Mouse (Mus musculus) limb, embryonic 10.5 days (tissue): ENCODE measurements around the gene Olfr1368. TPM values are rescaled to one million over a fixed set of nuclear protein-coding genes. Genes with fewer than 3 reads are reported as not detected.
A peak's percentile ranks its signal among the peaks of the same experiment; 100 is the strongest.

Source experiments
- DNase-seq: peaks from one replicate; pipeline ENCODE4 v3.0.0-alpha.2; 2017; ENCODE audit warnings: low spot score
- H3K27ac ChIP-seq: fragments of 300-500 bp; sonication (generic); 2 replicates; pipeline ENCODE4 v1.5.1; 2016; ENCODE audit warnings: mild to moderate bottlenecking
- H3K27me3 ChIP-seq: fragments of 300-500 bp; sonication (generic); 2 replicates; pipeline ENCODE4 v1.6.1; 2016; ENCODE audit warnings: low read depth, mild to moderate bottlenecking; ENCODE audit not compliant: poor library complexity, severe bottlenecking
- H3K36me3 ChIP-seq: fragments of 300-500 bp; sonication (generic); 2 replicates; pipeline ENCODE4 v1.6.1; 2016; ENCODE audit warnings: mild to moderate bottlenecking, moderate library complexity
- H3K4me1 ChIP-seq: fragments of 300-500 bp; sonication (generic); 2 replicates; pipeline ENCODE4 v1.6.1; 2016
- H3K4me3 ChIP-seq: fragments of 300-500 bp; sonication (generic); 2 replicates; pipeline ENCODE4 v1.5.1; 2016; ENCODE audit warnings: mild to moderate bottlenecking, moderate library complexity
- H3K9me3 ChIP-seq: fragments of 300-500 bp; sonication (generic); replicated peaks from 2 replicates; pipeline ENCODE4 v1.6.1; 2016; ENCODE audit warnings: mild to moderate bottlenecking
- WGBS: fragments of 180-500 bp; shearing (Covaris S2); methylation state at CpG from one replicate; pipeline ENCODE4 v1.1.7; 2016; 5-methylcytosine and 5-hydroxymethylcytosine counted together
- polyA plus RNA-seq: library from polyadenylated mRNA; unstranded; fragments of >200 nt; fragmentation: Nextera tagmentation; extraction: Ambion mirVana; gene quantifications from 2 replicates; pipeline ENCODE4 v1.2.1, GENCODE M21; 2016

Gene Olfr1368
- polyA plus RNA-seq, 1 experiment from 2014 or later, result not detected

- peak; percentile 82 for DNase-seq
- 1% methylated on average over 16 of the region's 16 CpGs for WGBS
- H3K4me3 ChIP-seq, result peak overlapping the region; percentile 55
- no peaks in the 10 kb centered on the region for H3K36me3 ChIP-seq
- no peak overlapping the region for H3K27ac ChIP-seq
- peaks cover 27% of the 10 kb centered on the region for H3K4me1 ChIP-seq
- no peaks in the 10 kb centered on the region for H3K9me3 ChIP-seq
- no peaks in the 10 kb centered on the region for H3K27me3 ChIP-seq
Measured at GRCm38 (mm10) chr13:21172241-21173027, 26.8 kb upstream of the Olfr1368 start.

GRCm38 (mm10) chr13:21171600-21172150 is 26.0 kb upstream of the Olfr1368 start:
- peaks cover 27% of the 10 kb centered on the region for H3K4me1 ChIP-seq
- no peaks in the 10 kb centered on the region for H3K9me3 ChIP-seq
- 1% methylated on average over 12 of the region's 12 CpGs for WGBS
- H3K27me3 ChIP-seq, result no peaks in the 10 kb centered on the region
- peak overlapping the region; percentile 55 for H3K4me3 ChIP-seq
- no peak for DNase-seq
- H3K27ac ChIP-seq, result peak overlapping the region; percentile 62; the same call in 1 of the 2 replicates
- no peaks in the 10 kb centered on the region for H3K36me3 ChIP-seq

GRCm38 (mm10) chr13:21171156-21171530 is 25.5 kb upstream of the Olfr1368 start:
- WGBS, result 6% methylated on average over 15 of the region's 15 CpGs
- H3K36me3 ChIP-seq, result no peaks in the 10 kb centered on the region
- peak overlapping the region; percentile 55 for H3K4me3 ChIP-seq
- no peaks in the 10 kb centered on the region for H3K9me3 ChIP-seq
- no peaks in the 10 kb centered on the region for H3K27me3 ChIP-seq
- peaks cover 27% of the 10 kb centered on the region for H3K4me1 ChIP-seq
- H3K27ac ChIP-seq, result no peak overlapping the region
- peak; percentile 59 for DNase-seq

- no peaks in the 10 kb centered on the region for H3K27me3 ChIP-seq
- H3K27ac ChIP-seq, result no peak overlapping the region
- no peaks in the 10 kb centered on the region for H3K9me3 ChIP-seq
- no peaks in the 10 kb centered on the region for H3K36me3 ChIP-seq
- no peak for DNase-seq
- peak overlapping the region; percentile 55 for H3K4me3 ChIP-seq
- 31% methylated on average over 17 of the region's 17 CpGs for WGBS
- H3K4me1 ChIP-seq, result peaks cover 27% of the 10 kb centered on the region
Measured at GRCm38 (mm10) chr13:21170431-21171155, 24.9 kb upstream of the Olfr1368 start.

- H3K4me1 ChIP-seq, result peaks cover 27% of the 10 kb centered on the region
- H3K27ac ChIP-seq, result peak overlapping the region; percentile 30; the same call in 1 of the 2 replicates
- H3K4me3 ChIP-seq, result peak overlapping the region; percentile 55
- H3K9me3 ChIP-seq, result no peaks in the 10 kb centered on the region
- H3K36me3 ChIP-seq, result no peaks in the 10 kb centered on the region
- peak; percentile 87 for DNase-seq
- no peaks in the 10 kb centered on the region for H3K27me3 ChIP-seq
- under 1% methylated on average over 39 of the region's 39 CpGs for WGBS
Measured at GRCm38 (mm10) chr13:21169657-21170430, 24.2 kb upstream of the Olfr1368 start.

- no peaks in the 10 kb centered on the region for H3K9me3 ChIP-seq
- no peaks in the 10 kb centered on the region for H3K36me3 ChIP-seq
- 4% methylated on average over 14 of the region's 14 CpGs for WGBS
- H3K27ac ChIP-seq, result no peak overlapping the region
- peak overlapping the region; percentile 55 for H3K4me3 ChIP-seq
- no peaks in the 10 kb centered on the region for H3K27me3 ChIP-seq
- no peak for DNase-seq
- H3K4me1 ChIP-seq, result peaks cover 27% of the 10 kb centered on the region
Measured at GRCm38 (mm10) chr13:21169121-21169656, 23.5 kb upstream of the Olfr1368 start.

- no peaks in the 10 kb centered on the region for H3K36me3 ChIP-seq
- no peaks in the 10 kb centered on the region for H3K27me3 ChIP-seq
- no peaks in the 10 kb centered on the region for H3K9me3 ChIP-seq
- H3K4me1 ChIP-seq, result peaks cover 26% of the 10 kb centered on the region
- no peak overlapping the region for H3K27ac ChIP-seq
- DNase-seq, result no peak
- H3K4me3 ChIP-seq, result peak overlapping the region; percentile 55
- under 1% methylated on average over 16 of the region's 16 CpGs for WGBS
Measured at GRCm38 (mm10) chr13:21168371-21169011, 22.8 kb upstream of the Olfr1368 start.

- Histone ChIP-seq H3K27ac (no peak overlapping the region), H3K27me3 (no peaks in the 10 kb centered on the region), H3K9me3 (no peaks in the 10 kb centered on the region), H3K4me1 (peaks cover 20% of the 10 kb centered on the region), H3K4me3 (peak overlapping the region; percentile 55), H3K36me3 (no peaks in the 10 kb centered on the region)
- under 1% methylated on average over 8 of the region's 8 CpGs for WGBS
- DNase-seq, result no peak
Measured at GRCm38 (mm10) chr13:21167910-21168300, 22.2 kb upstream of the Olfr1368 start.

GRCm38 (mm10) chr13:21166936-21167909 is 21.6 kb upstream of the Olfr1368 start:
- peak overlapping the region; percentile 55 for H3K4me3 ChIP-seq
- 0 out of 2 replicates have a peak overlapping the region, but pooled peaks have one; percentile 44 for H3K27ac ChIP-seq

GRCm38 (mm10) chr13:21162591-21162990 is 16.9 kb upstream of the Olfr1368 start:
- Histone ChIP-seq H3K36me3 (no peaks in the 10 kb centered on the region), H3K4me3 (no peak overlapping the region), H3K27me3 (no peaks in the 10 kb centered on the region), H3K27ac (no peak overlapping the region), H3K4me1 (no peaks in the 10 kb centered on the region), H3K9me3 (no peaks in the 10 kb centered on the region)
- no peak for DNase-seq
- 57% methylated on average over 5 of the region's 5 CpGs for WGBS

More at GRCm38 (mm10) chr13:21166936-21167909, 21.6 kb upstream of the Olfr1368 start:
- 1% methylated on average over 27 of the region's 27 CpGs for WGBS
- no peaks in the 10 kb centered on the region for H3K27me3 ChIP-seq
- H3K36me3 ChIP-seq, result no peaks in the 10 kb centered on the region
- peak; percentile 79 for DNase-seq
- H3K4me1 ChIP-seq, result peaks cover 17% of the 10 kb centered on the region
- no peaks in the 10 kb centered on the region for H3K9me3 ChIP-seq

GRCm38 (mm10) chr13:21161591-21161990 is 15.9 kb upstream of the Olfr1368 start:
- DNase-seq, result no peak
- H3K9me3 ChIP-seq, result no peaks in the 10 kb centered on the region
- H3K27ac ChIP-seq, result no peak overlapping the region
- H3K4me3 ChIP-seq, result peak overlapping the region; percentile 64
- H3K27me3 ChIP-seq, result no peaks in the 10 kb centered on the region
- WGBS, result 58% methylated on average over 2 of the region's 2 CpGs
- H3K4me1 ChIP-seq, result no peaks in the 10 kb centered on the region
- H3K36me3 ChIP-seq, result no peaks in the 10 kb centered on the region
